Mouse (Mus musculus) embryonic facial prominence, embryonic 10.5 days (tissue): ENCODE data around the gene Lrrc10. TPM values are rescaled to one million over a fixed set of nuclear protein-coding genes. Genes with fewer than 3 reads are reported as not detected.

Experiments
- DNase-seq: peaks from one replicate; pipeline ENCODE4 v3.0.0-alpha.2; 2017; ENCODE audit warnings: low spot score
- H3K27ac ChIP-seq: fragments of 300-500 bp; sonication (generic); replicated peaks from 2 replicates; pipeline ENCODE4 v1.5.1; 2016; ENCODE audit warnings: mild to moderate bottlenecking
- H3K27me3 ChIP-seq: fragments of 300-500 bp; sonication (generic); replicated peaks from 2 replicates; pipeline ENCODE4 v1.6.1; 2016; ENCODE audit warnings: low read depth, mild to moderate bottlenecking; ENCODE audit not compliant: poor library complexity, severe bottlenecking
- H3K36me3 ChIP-seq: fragments of 300-500 bp; sonication (generic); replicated peaks from 2 replicates; pipeline ENCODE4 v1.6.1; 2016; ENCODE audit warnings: mild to moderate bottlenecking, moderate library complexity
- H3K4me1 ChIP-seq: fragments of 300-500 bp; sonication (generic); 2 replicates; pipeline ENCODE4 v1.6.1; 2016
- H3K4me3 ChIP-seq: fragments of 300-500 bp; sonication (generic); 2 replicates; pipeline ENCODE4 v1.5.1; 2016; ENCODE audit warnings: mild to moderate bottlenecking, moderate library complexity
- H3K9me3 ChIP-seq: fragments of 300-500 bp; sonication (generic); 2 replicates; pipeline ENCODE4 v1.6.1; 2016; ENCODE audit warnings: mild to moderate bottlenecking
- WGBS: fragments of 180-500 bp; shearing (Covaris S2); methylation state at CpG from one replicate; pipeline ENCODE4 v1.1.7; 2016; 5-methylcytosine and 5-hydroxymethylcytosine counted together
- polyA plus RNA-seq: library from polyadenylated mRNA; unstranded; fragments of >200 nt; fragmentation: Nextera tagmentation; extraction: Ambion mirVana; gene quantifications from 2 replicates; pipeline ENCODE4 v1.2.1, GENCODE M21; 2016

The Lrrc10 gene
- polyA plus RNA-seq, 1 experiment from 2014 or later = not detected

DNA sequence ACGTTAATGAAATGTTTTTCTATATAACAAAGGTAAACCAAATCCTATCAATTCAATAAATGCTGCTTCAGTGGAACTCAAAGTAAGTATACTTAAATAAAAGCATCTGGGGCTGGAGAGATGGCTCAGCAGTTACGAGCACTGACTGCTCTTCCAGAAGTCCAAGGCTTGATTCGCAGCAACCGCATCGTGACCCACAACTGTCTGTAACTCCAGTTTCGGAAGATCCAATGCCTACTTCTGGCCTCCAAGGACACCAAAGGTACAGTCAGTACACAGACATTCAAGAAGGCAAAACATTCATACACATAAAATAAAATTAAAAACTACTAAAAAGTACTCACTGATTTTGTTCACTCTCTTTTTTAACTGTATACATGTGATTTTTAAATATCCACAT is 51.0 kb downstream of the Lrrc10 start:
- Histone ChIP-seq H3K4me1 (peaks cover 21% of the 10 kb centered on the region), H3K4me3 (no peak overlapping the region), H3K27me3 (no peaks in the 10 kb centered on the region), H3K27ac (no peak overlapping the region), H3K9me3 (no peaks in the 10 kb centered on the region), H3K36me3 (peaks cover 31% of the 10 kb centered on the region)
- 91% methylated on average over 6 of the region's 6 CpGs for WGBS
- DNase-seq = no peak

Other genes with a start within 250 kb of the Lrrc10 start
- 0.05 and 0.16 TPM in 2 replicates for gene Myrfl, start 148.4 kb upstream of the Lrrc10 start, polyA plus RNA-seq
- gene Rab3ip, start 94.6 kb upstream of the Lrrc10 start, polyA plus RNA-seq = 36.5 and 37.3 TPM in 2 replicates
- gene Gm10271, start 72.7 kb upstream of the Lrrc10 start, polyA plus RNA-seq = not detected in 2 replicates
- 0.09 and 0.33 TPM in 2 replicates for gene Best3, start 59.0 kb upstream of the Lrrc10 start, polyA plus RNA-seq
- gene Cct2, start 18.5 kb downstream of the Lrrc10 start, polyA plus RNA-seq = 350 and 352 TPM in 2 replicates
- gene Frs2, start 103.2 kb downstream of the Lrrc10 start, polyA plus RNA-seq = 20.4 and 21.6 TPM in 2 replicates
- 107 and 110 TPM in 2 replicates for gene Yeats4, start 179.2 kb downstream of the Lrrc10 start, polyA plus RNA-seq
- gene 9530003J23Rik, start 193.4 kb downstream of the Lrrc10 start, polyA plus RNA-seq = not detected in 2 replicates
- 7.2 and 11.9 TPM in 2 replicates for gene Lyz2, start 237.0 kb downstream of the Lrrc10 start, polyA plus RNA-seq
- not detected in 2 replicates for gene Lyz1, start 247.5 kb downstream of the Lrrc10 start, polyA plus RNA-seq